Mouse (Mus musculus) cerebellum, adult 11 months (tissue): ENCODE measurements around the gene Tcp10a.
"Not testable (repeated sequence)": the region's sequence is repeated elsewhere in the genome, so short reads cannot be mapped to it uniquely, and the experiment has no call there.

Source experiments
- DNase-seq: peaks from one replicate; pipeline ENCODE4 v3.0.0; 2022

Gene Tcp10a

GRCm38 (mm10) chr17:7324346-7324745 is at the start of gene Tcp10a:
Tcp10a (plus strand) TSS chr17:7324646.
- not testable (repeated sequence) for DNase-seq

DNA sequence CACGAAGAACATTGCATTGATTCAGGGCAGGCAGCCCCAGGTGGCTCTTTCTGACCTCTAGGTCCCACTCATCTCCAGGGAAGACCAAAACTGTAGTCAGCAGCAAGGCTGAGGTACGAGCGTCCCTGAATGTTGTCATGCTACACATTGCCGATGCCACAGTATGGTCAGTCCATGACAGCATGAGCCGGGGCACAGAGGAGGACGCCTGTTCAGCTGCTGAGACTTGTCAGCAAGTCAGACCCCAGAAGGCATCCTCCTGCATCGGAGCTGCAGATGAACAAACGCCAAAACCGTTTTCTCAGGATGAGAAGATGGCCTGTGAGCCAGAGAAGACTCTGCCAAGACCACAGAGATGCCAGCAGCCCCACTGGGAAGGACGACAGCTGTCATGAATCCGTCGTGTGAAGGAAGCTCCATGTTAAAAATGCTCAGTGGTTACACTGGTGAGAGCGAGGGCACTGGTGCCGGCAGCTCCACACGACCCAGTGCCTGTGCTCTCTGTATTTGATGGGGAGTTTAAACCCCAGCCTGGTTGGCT is 45.7 kb upstream of the Tcp10a start:
- DNase-seq: peak; percentile 14

DNA sequence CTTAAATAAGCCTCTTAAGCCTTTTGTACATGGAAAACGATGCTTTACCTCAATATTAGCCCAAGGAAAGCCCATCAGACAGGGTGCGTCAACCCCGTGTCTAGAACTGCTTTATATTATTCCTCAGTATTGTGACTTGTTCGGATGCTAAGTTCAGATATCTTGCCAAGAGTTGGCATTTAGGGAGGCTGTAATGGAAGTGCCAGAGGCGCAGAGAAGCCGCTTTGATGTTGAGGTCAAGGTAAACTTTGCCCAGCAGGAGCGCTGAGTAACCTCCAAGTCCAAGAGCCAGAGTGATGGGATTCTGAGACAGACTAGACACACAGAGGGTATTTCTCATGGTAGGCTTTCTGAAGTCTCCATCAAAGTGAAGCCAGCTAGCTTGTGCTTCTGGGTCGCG is 45.2 kb upstream of the Tcp10a start:
- DNase-seq: no peak

DNA sequence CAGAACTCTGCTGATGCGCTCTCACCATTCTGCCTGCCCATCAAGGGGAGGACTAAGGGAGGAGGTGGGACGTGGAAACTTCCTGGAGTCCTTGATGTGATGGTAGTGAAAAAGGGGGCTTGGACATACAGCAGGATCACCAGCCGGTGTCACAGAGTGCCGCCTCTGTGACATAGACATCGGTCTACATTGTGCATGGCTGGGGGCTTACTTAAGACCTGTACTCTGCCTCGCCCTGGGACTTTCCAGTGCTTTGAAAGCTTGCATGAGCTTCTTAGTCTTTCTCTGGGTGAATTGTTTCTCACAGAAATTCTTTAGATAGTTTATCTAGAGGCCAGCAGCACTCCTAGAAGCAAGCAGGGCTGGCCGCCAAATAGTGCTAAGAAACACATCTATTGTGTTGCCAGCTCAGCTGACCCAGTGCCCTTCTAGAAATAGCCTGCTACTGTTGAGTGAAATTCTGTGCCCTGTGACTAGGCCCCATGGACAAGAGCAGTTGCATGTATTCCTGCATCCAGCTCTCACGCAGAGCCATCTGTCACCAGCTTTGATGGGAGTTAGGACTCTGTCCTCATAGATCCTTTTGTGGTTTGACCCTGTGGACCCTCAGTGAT is 40.0 kb upstream of the Tcp10a start:
- no peak for DNase-seq

DNA sequence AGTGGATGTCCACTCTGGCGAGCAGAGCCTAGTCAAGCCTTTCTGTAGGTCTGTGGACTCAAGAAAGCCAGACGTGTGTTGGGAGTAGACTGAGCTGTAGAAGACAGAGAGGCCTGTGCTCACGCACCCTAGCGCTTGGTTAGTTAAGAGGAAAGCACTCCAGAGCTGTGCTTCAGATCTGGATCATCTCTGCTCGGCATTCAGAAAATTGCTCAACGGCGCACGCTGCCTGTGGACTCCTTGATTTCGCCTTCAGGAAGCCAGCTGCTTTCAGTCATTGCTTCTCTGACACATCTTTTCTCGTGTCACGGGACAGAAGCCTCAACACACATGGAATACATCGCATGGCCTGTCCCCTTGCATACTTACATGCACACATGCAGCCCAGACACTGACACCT is 39.2 kb upstream of the Tcp10a start:
- no peak for DNase-seq

DNA sequence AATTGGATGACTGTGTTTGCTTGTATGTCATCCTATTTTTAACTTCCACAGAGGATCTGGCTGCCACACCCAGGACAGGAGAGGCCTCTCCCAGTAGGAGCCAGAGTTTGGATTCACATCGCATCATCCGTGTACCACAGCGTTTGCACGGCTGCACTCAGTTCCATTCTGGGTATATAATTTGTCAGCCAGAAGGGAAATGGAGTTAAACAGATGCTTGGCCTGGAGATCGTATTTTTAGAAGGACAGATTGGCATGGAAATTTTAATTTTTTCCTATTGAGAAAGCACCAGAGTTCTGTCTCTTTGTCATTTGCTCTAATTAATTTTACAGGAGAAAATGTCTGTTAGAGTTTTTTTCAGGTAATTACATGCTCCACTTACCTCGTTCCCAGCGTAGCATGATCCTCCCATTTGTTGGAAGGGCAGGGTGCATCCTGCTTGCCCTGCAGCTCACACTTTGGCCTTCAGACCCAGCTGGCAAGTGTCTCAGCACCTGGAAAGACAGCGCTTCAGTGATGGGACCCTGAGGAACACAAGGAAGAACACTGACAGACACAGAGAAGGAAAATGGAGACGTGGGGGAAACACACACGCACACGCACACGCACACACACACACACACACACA is 37.9 kb upstream of the Tcp10a start:
- no peak for DNase-seq

- DNase-seq: peak; percentile 21
Measured at GRCm38 (mm10) chr17:7292012-7292684, 32.3 kb upstream of the Tcp10a start.

GRCm38 (mm10) chr17:7306278-7307196 is 17.9 kb upstream of the Tcp10a start:
- DNase-seq: peak; percentile 17

- DNase-seq: not testable (repeated sequence)
Measured at GRCm38 (mm10) chr17:7315693-7316382, 8.6 kb upstream of the Tcp10a start.

- DNase-seq: not testable (repeated sequence)
Measured at GRCm38 (mm10) chr17:7319789-7320188, 4.7 kb upstream of the Tcp10a start.

GRCm38 (mm10) chr17:7326415-7326814 is 2.0 kb downstream of the Tcp10a start:
- not testable (repeated sequence) for DNase-seq

- not testable (repeated sequence) for DNase-seq
Measured at GRCm38 (mm10) chr17:7332745-7333144, 8.3 kb downstream of the Tcp10a start.

DNA sequence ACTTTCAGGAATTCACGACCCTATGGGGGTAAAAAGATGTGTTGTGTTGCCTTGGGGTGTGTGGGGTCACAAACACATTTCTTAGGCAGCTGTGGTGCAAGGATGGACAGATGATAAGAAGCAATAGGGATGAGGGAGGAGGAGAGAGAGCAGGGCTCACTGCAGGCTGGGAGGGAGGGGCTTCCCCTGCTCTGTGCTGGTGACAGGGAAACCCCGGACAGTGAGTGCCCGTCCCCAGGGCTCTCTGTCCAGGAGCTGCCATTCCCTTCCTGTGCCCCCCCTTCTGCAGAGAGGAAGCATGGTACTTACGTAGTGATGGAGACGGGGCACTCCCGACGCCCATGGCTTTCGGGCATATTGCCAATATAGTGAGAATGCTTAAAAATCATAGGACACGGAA is 12.9 kb downstream of the Tcp10a start:
- not testable (repeated sequence) for DNase-seq

GRCm38 (mm10) chr17:7348765-7349164 is 24.3 kb downstream of the Tcp10a start:
- DNase-seq: peak; percentile 3

DNA sequence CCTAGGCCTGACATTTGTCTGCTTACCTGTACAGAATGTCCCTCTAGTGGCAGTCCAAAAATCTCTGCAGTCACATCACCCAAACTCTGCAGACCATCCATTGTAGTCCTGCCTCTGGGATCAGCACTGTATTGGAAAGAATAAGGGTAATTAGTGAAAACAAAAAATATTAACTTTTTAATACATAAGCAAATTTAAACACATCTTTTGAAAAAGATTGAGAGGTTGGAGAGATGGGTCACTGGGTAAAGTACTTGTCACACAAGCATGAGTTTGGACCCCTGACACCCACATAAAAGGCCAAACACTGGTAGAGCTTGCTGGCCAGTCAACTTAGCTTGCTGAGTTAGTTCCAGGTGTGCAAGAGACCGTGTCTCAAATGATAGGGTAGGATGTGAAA is 28.1 kb downstream of the Tcp10a start, which contains the start of gene Ttll2:
Gene Ttll2, minus strand, starts transcription at position 101 of the 400 bp plus-strand sequence.
- DNase-seq: not testable (repeated sequence)

GRCm38 (mm10) chr17:7359806-7360205 is 35.4 kb downstream of the Tcp10a start:
- DNase-seq: not testable (repeated sequence)

DNA sequence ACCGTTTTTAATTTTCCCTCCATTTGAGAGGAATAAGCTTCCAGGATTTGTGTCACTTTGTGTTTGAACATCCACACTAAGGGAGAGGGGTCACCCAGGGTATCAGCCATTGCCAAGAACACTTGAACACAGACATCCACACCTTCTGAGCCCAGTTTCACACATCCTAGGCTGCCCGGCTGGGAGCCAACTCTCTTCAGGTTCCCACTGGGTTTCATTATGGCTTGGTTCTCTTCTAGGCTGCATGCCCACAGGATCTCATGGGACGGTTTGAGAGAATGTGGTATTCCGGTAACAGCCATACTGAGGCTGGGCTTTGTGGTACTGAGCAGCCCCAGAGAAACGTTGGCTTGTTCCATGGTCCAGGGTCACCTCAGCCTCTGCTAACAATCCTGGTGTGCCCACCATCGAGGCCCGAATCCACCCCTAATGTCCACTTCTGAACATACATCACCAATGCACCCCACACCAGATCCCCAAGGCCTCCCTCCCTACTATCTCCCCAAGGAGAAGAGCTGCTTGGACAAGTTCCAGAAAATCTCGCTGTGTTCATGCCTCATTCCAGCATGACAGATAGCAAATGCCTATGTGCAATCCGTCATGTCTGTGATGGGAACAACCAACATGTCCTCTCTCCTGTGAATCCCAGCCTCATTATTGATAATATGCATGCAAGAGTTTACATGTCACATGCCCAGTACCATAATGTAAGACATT is 36.5 kb downstream of the Tcp10a start:
- peak; percentile 61 for DNase-seq

GRCm38 (mm10) chr17:7365615-7366014 is 41.2 kb downstream of the Tcp10a start:
- not testable (repeated sequence) for DNase-seq

DNA sequence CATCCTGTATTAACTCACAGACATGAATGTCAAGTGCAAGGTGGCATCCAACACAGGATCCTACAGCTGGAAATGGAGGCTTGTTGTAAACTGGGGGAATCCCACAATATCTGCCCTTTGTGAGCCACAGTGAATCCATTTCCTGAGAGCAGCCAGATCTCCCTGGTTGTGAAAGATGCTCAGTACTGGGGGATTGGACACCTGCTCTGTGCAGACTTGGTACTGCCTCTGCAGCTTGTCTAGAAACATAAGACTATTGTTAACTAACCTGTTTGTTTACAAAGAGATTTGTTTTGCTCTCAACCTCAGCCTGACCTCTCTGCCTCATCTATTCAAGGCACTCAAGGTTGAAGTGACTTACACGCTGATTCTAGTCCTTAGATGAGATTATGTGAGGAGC is 41.8 kb downstream of the Tcp10a start:
- not testable (repeated sequence) for DNase-seq

DNA sequence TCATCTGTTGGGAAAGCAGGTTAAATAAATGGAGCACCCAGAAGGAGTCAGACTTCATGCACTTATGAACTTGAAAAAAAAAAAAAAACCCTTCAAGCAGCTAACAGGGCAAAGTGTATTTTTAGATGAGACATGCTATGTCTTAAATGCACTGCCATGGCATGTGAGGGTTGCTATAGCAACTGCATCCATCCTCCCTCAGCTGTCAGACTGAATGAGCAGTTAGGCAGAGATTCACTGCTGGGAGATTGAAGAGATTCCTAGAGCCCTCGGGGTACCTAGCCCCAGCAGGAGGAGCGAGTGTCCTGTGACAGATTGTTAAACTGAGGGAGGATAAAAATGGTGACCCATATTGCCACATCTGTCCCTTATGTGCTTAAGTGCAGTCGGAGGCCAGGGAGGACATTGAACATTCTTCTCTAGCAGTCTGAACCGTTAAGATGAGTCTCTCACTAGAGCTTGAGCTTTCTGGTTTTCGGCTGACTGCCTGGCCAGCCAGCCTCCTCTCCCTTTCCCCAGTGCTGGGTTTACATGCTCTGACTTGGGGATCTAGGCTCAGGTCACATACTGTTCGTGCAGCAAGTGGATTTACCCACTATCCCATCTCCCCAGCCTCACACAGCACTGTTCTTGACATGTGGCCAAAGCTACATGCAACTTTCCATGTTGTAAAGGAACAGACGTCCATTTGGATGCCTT is 42.4 kb downstream of the Tcp10a start:
- not testable (repeated sequence) for DNase-seq

DNA sequence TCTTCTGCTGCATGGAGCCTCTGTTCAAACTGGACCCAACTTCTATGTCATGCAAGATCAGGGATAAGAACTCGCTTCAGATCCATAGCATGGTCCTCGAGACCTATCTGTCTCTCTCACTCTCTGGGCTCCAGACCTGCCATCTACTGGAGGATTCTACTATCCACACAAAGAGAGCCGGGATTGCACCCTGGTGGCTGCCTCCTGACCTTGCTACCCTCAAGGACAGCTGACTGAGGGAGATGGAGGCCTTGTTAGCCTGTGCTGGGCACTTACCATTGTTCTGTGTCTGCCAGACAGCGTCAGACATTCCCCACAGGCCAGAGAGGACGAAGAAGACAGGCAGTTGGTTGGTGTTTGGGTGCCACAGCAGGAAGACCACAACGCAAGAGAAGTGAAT is 45.0 kb downstream of the Tcp10a start:
- not testable (repeated sequence) for DNase-seq
